Mouse (Mus musculus): ENCODE measurements around the gene Gigyf1. TPM values are rescaled to one million over a fixed set of nuclear protein-coding genes. Genes with fewer than 3 reads are reported as not detected.
A peak's percentile ranks its signal among the peaks of the same experiment; 100 is the strongest.

The Gigyf1 gene
- total RNA-seq, 2 experiments from 2014 or later = 40.5 to 48.8 TPM

DNA sequence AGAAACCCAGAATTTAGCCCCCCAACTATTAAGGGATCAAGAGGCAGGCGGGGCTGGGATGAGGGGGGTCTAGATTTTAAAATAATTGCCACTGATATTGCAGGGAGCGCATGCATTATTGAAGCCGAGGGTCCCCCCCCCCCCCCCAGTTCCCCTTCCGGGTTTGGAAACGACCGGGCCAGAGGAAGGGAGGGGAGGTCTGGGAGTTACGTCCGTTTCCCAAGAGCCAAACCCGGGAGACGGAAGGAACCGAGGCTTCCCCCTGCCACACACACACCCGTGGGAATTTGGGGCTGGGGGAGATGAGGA lies 14.4 kb downstream of the Gigyf1 start:
- DNase-seq (ENCODE audit: low spot score in 2 of 2) = no peak

- DNase-seq (ENCODE audit: low spot score in 2 of 2) = peak; percentile 98 to 99
Measured at GRCm38 (mm10) chr5:137533117-137533827, 14.9 kb downstream of the Gigyf1 start, which contains the start of the genes Epo and Gnb2. Gene Epo, minus strand, starts transcription at chr5:137533242. Gene Gnb2, minus strand, starts transcription at chr5:137533510.

DNA sequence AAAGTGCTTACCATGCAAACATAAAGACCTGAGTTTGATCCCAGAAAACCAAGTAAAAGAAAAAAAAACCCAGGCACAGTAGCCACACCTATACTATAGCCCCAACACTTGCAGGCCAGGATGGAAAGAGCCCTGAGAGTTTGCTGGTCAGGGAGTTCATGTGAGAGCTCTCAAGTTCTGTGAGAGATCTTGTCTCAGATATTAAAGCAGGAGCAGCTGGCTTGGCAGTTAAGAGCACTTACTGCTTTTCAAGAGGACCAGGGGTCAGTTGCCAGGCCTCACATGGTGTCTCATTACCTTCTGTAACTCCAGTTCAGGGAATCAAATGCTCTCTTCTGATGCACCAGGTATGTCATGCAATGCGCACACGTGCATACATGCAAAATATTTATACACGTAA lies 16.4 kb downstream of the Gigyf1 start:
- DNase-seq (ENCODE audit: low spot score in 2 of 2) = no peak

DNA sequence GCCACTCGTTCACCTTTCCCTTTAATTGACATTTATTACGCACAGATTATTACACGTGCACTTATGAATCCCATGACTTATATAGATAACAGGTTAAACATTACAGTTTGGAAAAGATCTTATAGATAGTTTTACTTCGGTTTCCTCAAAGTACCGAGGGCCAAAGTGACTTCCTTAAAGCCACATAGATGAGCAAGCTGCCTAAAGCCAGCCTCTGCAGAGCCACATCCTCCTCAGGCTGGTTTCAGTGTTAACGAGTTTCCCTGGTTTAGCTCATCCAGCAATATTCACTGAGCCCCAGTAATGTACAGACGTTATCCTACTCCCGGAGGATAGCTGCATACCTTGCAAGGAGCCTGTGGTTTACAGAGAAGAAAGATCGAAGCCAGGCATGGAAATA lies 17.0 kb downstream of the Gigyf1 start:
- no peak for DNase-seq (ENCODE audit: low spot score in 2 of 2)

DNA sequence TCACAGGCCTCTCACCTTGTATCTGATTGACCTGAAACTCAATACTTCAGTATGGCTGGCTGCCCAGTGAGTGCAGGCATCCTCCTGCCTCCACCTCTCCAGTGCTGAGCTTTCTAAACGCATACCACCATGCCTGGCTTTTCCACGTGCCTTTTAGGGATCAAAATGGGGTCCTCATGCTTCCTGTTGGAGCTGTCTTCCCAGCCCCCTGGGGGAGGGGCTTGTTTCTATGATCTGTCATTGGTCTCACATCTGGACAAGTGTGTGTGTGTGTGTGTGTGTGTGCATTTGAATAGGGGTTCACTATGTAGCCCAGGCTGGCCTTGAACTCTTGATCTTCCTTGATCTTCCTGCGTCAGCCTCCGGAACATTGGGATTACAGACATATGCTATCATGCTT lies 19.1 kb downstream of the Gigyf1 start:
- no peak for DNase-seq (ENCODE audit: low spot score in 2 of 2)

GRCm38 (mm10) chr5:137539291-137539801 lies 21.0 kb downstream of the Gigyf1 start:
- peak in 1 of 2 experiments; percentile 63 for DNase-seq (ENCODE audit: low spot score in 2 of 2)

- no peak for DNase-seq (ENCODE audit: low spot score in 2 of 2)
Measured at GRCm38 (mm10) chr5:137540991-137541390, 22.6 kb downstream of the Gigyf1 start.

DNA sequence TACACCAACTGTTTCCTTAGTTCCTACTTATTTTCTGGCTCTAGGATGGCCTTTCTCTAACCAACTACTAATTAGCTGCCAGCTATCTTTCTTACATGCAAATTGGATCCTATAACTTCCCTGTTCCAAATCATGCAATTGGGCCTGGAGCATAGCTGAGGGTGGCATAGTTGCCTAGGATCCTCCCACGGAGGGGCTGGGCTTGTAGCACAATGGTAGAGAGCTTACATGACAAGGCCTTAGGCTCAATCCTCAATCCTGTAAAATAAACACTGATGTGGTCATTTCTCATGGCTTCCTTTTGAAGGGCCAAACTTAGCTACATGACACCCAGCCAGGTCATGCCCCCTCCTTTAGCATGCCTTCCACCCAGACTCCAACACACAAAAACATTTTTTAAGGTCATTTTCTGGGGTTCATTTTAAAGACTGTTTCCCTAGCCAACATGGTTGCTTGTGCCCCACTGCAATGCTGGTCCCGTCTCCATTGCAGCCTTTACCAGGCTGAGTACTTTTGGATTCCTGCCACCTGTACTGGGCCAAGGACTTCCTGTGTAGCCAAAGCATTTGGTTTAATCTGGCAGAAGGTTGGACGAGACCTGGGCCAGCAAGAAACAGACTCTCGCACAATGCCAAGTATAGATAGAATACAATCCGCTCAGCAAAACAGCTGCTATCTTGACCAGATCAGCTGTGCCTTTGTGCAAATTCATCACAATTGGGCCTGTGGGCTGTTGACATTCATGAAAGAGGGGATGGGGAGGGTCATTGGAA lies 23.6 kb downstream of the Gigyf1 start:
- DNase-seq (ENCODE audit: low spot score in 2 of 2) = peak in 1 of 2 experiments; percentile 59

DNA sequence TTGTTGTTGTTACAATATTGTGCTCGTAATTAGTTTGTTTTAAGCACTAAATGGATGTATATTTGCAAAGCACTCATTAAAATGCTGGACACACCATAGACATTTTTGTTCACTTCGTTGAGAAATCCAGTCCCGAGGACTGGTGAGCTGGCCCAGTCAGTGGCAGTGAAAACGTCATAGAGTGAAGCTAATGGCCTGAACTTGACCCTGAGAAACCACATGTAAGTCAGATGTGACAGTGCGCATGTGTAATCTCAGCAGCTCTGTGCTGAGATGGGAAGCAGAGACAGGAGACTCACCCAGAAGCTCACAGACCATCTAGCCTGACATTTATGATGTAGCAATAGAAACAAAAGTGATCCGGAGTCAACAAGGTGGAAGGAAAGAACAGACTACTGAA lies 26.6 kb downstream of the Gigyf1 start:
- no peak for DNase-seq (ENCODE audit: low spot score in 2 of 2)

GRCm38 (mm10) chr5:137545596-137545995 lies 27.2 kb downstream of the Gigyf1 start:
- no peak for DNase-seq (ENCODE audit: low spot score in 2 of 2)

- no peak for DNase-seq (ENCODE audit: low spot score in 2 of 2)
Measured at GRCm38 (mm10) chr5:137549840-137550239, 31.5 kb downstream of the Gigyf1 start.

GRCm38 (mm10) chr5:137551119-137551518 lies 32.8 kb downstream of the Gigyf1 start:
- DNase-seq (ENCODE audit: low spot score in 2 of 2) = no peak

DNA sequence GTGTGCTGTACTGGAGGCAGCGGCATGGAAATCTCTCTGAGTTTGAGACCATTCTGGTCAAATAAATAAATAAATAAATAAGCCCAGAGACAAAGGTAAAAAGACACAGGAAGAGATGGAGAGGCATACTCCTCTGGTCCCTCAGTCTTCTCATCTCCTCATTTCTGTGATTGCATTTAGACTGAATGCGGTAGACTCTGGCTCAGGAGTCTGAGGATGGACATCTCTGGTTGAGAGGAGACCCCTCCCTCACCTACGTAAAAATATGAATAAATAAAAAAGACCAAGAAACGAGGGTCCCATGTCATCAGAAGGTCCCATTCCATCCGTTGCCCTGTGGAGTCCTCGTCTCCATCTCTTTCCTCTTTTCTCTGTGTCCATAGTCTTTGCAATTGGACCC lies 34.7 kb downstream of the Gigyf1 start:
- no peak for DNase-seq (ENCODE audit: low spot score in 2 of 2)

GRCm38 (mm10) chr5:137553411-137553837 lies 35.1 kb downstream of the Gigyf1 start, which contains the start of gene Actl6b:
Gene Actl6b, plus strand, starts transcription at chr5:137553517.
- peak; percentile 87 to 92 for DNase-seq (ENCODE audit: low spot score in 2 of 2)

GRCm38 (mm10) chr5:137553898-137554297 lies 35.5 kb downstream of the Gigyf1 start:
- no peak for DNase-seq (ENCODE audit: low spot score in 2 of 2)

- DNase-seq (ENCODE audit: low spot score in 2 of 2) = no peak
Measured at GRCm38 (mm10) chr5:137561556-137561955, 43.2 kb downstream of the Gigyf1 start.

DNA sequence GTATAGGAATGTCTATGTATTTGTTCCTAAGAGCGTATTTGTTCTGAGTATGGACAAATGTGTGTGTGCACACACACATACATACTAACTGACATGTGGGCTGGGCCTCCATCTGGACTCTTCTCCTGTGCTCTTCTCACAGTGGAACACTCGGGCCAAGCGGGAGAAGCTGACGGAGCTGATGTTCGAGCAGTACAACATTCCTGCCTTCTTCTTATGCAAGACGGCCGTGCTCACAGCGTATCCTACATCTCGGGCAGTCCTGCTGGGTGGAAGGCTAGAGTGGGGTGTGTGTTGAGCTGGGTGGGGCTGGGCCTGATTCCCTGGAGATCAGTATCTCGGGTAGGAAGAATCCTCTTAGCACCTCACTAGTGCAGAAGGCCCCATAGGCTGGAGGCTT lies 44.6 kb downstream of the Gigyf1 start:
- DNase-seq (ENCODE audit: low spot score in 2 of 2) = peak in 1 of 2 experiments; percentile 43

DNA sequence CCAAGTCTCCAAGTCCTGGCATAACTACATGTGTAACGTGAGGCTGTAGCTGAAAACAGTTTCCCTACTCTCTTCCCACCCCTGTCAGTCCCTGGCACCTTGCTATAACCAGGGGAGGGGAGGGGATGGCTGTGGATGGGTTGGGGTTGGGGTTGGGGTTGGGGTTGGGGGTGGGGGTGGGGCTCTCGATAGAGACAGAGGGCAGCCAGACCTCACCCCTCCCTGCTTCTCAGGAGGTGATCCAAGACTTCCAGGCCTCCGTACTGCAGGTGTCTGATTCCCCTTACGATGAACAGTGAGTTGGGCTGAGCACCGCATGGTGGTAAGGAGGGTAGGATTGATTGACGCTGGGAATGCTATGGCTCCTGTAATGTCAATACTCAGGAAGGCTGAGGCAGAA lies 47.4 kb downstream of the Gigyf1 start:
- DNase-seq (ENCODE audit: low spot score in 2 of 2) = no peak

DNA sequence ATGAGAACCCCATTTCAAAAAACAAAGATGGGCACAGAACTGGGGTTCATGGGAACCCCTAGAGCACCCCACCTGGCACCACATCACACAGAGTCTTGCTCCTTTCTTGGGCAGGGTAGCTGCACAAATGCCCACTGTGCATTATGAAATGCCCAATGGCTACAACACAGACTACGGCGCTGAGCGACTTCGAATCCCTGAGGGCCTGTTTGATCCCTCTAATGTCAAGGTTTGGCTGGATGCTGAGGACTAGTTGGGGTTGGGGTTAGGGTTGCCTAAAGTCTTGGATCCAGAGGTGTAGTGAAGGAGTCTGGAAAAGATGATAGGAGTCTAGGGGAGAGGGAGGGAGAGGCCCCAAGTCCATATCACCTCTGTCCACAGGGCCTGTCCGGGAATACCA lies 48.1 kb downstream of the Gigyf1 start:
- no peak for DNase-seq (ENCODE audit: low spot score in 2 of 2)

GRCm38 (mm10) chr5:137568223-137568798 lies 50.0 kb downstream of the Gigyf1 start:
- no peak for DNase-seq (ENCODE audit: low spot score in 2 of 2)

- DNase-seq (ENCODE audit: low spot score in 2 of 2) = no peak
Measured at GRCm38 (mm10) chr5:137569031-137569430, 50.7 kb downstream of the Gigyf1 start.

GRCm38 (mm10) chr5:137569665-137570064 lies 51.3 kb downstream of the Gigyf1 start, which contains the start of gene Tfr2:
Gene Tfr2, plus strand, starts transcription at chr5:137569840.
- DNase-seq (ENCODE audit: low spot score in 2 of 2) = no peak

Data from layer of hippocampus, postnatal 14 days (tissue).